Mouse (Mus musculus) testis, adult 2 months (tissue): ENCODE measurements around the gene Luzp1.

Experiments
- CTCF ChIP-seq: fragments of 200-500 bp; IDR thresholded peaks from 2 replicates; pipeline ENCODE4 v1.5.1; 2012; ENCODE audit warnings: low read depth, mild to moderate bottlenecking, inconsistent platforms, low read length, moderate library complexity; ENCODE audit not compliant: control insufficient read depth, insufficient read depth, insufficient replicate concordance
- POLR2A ChIP-seq: fragments of 200-500 bp; IDR thresholded peaks from 2 replicates; pipeline ENCODE4 v1.6.1; 2012; ENCODE audit warnings: low read depth, mild to moderate bottlenecking, inconsistent platforms, low read length, moderate library complexity; ENCODE audit not compliant: control insufficient read depth

DNA sequence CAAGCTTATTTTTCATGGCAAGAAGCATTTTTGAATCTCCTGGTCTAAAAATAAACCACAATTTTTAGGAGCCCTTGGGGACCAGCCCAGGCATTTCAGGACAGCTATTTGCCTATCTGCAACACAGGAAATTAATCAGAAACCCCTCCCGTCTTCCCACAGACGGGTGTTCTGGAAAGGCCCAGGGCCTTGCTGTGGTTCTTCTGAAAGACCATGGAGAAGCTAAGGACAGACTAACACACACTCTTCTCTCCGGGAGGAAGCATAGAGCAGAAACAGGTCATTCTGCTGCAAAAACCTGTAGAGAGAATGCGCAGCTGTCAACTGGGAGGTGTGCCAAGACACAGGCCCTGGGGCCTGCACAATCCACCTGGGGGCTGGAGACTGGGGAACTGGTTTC is 3.3 kb upstream of the Luzp1 start:
- TF ChIP-seq CTCF (no peak), POLR2A (no peak)
